Mouse (Mus musculus) megakaryocyte, adult 5-6 weeks (primary cell): ENCODE data around the gene Mrpl16. TPM values are rescaled to one million over a fixed set of nuclear protein-coding genes. Genes with fewer than 3 reads are reported as not detected.

Experiments
- total RNA-seq, 2 experiments: library from RNA; stranded (forward) in 1 of 2; stranded (reverse) in 1 of 2; fragments of 153-499, 151-499 nt in 1 of 2; fragments of 221-1000, 200-1000 nt in 1 of 2; gene quantifications; 2 replicates each; pipeline versions ENCODE4 v1.2.3 to v1.2.4; 2015 to 2017

Gene Mrpl16
- total RNA-seq, 2 experiments from 2014 or later = 38.7 to 50.3 TPM

Other genes starting within 250 kb of the Mrpl16 start
- 0.21 and 0.54 TPM in 2 replicates for gene Ms4a4d, start 233.6 kb upstream of the Mrpl16 start, total RNA-seq (2015)
- gene Ms4a4d, start 233.6 kb upstream of the Mrpl16 start, total RNA-seq (2017) = 0.53 TPM in 1 of 2 replicates, not detected in the other
- 62.8 and 76.5 TPM in 2 replicates for gene Ms4a6d, start 165.5 kb upstream of the Mrpl16 start, total RNA-seq (2015)
- gene Ms4a6d, start 165.5 kb upstream of the Mrpl16 start, total RNA-seq (2017) = 42.6 and 51.4 TPM in 2 replicates
- 47.4 and 50.5 TPM in 2 replicates for gene Ms4a2, start 146.7 kb upstream of the Mrpl16 start, total RNA-seq (2015)
- gene Ms4a2, start 146.7 kb upstream of the Mrpl16 start, total RNA-seq (2017) = 79.4 and 80.1 TPM in 2 replicates
- gene Ms4a3, start 129.5 kb upstream of the Mrpl16 start, total RNA-seq (2015) = 42.5 and 48.3 TPM in 2 replicates
- gene Ms4a3, start 129.5 kb upstream of the Mrpl16 start, total RNA-seq (2017) = 29.5 and 38.1 TPM in 2 replicates
- 0.51 TPM in 1 of 2 replicates, not detected in the other for gene Oosp2, start 109.8 kb upstream of the Mrpl16 start, total RNA-seq (2015)
- gene Oosp2, start 109.8 kb upstream of the Mrpl16 start, total RNA-seq (2017) = not detected in 2 replicates
- 0.16 and 0.67 TPM in 2 replicates for gene Oosp1, start 79.2 kb upstream of the Mrpl16 start, total RNA-seq (2015)
- gene Oosp1, start 79.2 kb upstream of the Mrpl16 start, total RNA-seq (2017) = 1.1 TPM in 1 of 2 replicates, not detected in the other
- gene Oosp3, start 73.3 kb upstream of the Mrpl16 start, total RNA-seq (2015) = not detected in 2 replicates
- gene Oosp3, start 73.3 kb upstream of the Mrpl16 start, total RNA-seq (2017) = not detected in 2 replicates
- not detected in 2 replicates for gene Gif, start 22.8 kb upstream of the Mrpl16 start, total RNA-seq (2015)
- gene Gif, start 22.8 kb upstream of the Mrpl16 start, total RNA-seq (2017) = not detected in 2 replicates
- gene Stx3, start 49.0 kb downstream of the Mrpl16 start, total RNA-seq (2015) = 27.6 and 28.5 TPM in 2 replicates
- gene Stx3, start 49.0 kb downstream of the Mrpl16 start, total RNA-seq (2017) = 30.4 and 31.5 TPM in 2 replicates
- not detected in 2 replicates for gene Olfr1417, start 68.8 kb downstream of the Mrpl16 start, total RNA-seq (2015)
- gene Olfr1417, start 68.8 kb downstream of the Mrpl16 start, total RNA-seq (2017) = not detected in 2 replicates
- not detected in 2 replicates for gene Olfr1418, start 90.7 kb downstream of the Mrpl16 start, total RNA-seq (2015)
- not detected in 2 replicates for gene Olfr1418, start 90.7 kb downstream of the Mrpl16 start, total RNA-seq (2017)
- gene Olfr1419, start 104.7 kb downstream of the Mrpl16 start, total RNA-seq (2015) = not detected in 2 replicates
- not detected in 2 replicates for gene Olfr1419, start 104.7 kb downstream of the Mrpl16 start, total RNA-seq (2017)
- not detected in 2 replicates for gene Olfr1420, start 116.2 kb downstream of the Mrpl16 start, total RNA-seq (2015)
- not detected in 2 replicates for gene Olfr1420, start 116.2 kb downstream of the Mrpl16 start, total RNA-seq (2017)
- gene Patl1, start 142.0 kb downstream of the Mrpl16 start, total RNA-seq (2015) = 45.5 and 48.7 TPM in 2 replicates
- 20.3 and 26.1 TPM in 2 replicates for gene Patl1, start 142.0 kb downstream of the Mrpl16 start, total RNA-seq (2017)
- gene Osbp, start 195.6 kb downstream of the Mrpl16 start, total RNA-seq (2015) = 35.0 and 36.9 TPM in 2 replicates
- gene Osbp, start 195.6 kb downstream of the Mrpl16 start, total RNA-seq (2017) = 42.6 and 43.3 TPM in 2 replicates